Mouse (Mus musculus) forebrain, embryonic 13.5 days (tissue): Measurements from ENCODE around the gene Exoc2. TPM values are rescaled to one million over a fixed set of nuclear protein-coding genes. Genes with fewer than 3 reads are reported as not detected.

ENCODE experiments used
- polyA plus RNA-seq: library from polyadenylated mRNA; unstranded; fragments of >200 nt; fragmentation: Nextera tagmentation; extraction: Ambion mirVana; gene quantifications from 2 replicates; pipeline ENCODE4 v1.2.1, GENCODE M21; 2015

The Exoc2 gene
- polyA plus RNA-seq, 1 experiment from 2014 or later = 40.8 TPM

Other genes starting within 250 kb of the Exoc2 start
- gene Irf4, start 224.9 kb downstream of the Exoc2 start, polyA plus RNA-seq = 0.04 and 0.08 TPM in 2 replicates
- gene Hus1b, start 26.3 kb downstream of the Exoc2 start, polyA plus RNA-seq = not detected in 2 replicates
- gene Gm5447, start 111 bp upstream of the Exoc2 start, polyA plus RNA-seq = 0.12 TPM in 1 of 2 replicates, not detected in the other